Mouse (Mus musculus) liver, embryonic 15.5 days (tissue): ENCODE results near the gene Selenok. TPM values are rescaled to one million over a fixed set of nuclear protein-coding genes. Genes with fewer than 3 reads are reported as not detected.

ENCODE experiments used
- ATAC-seq: fragments of 200-750 bp; cut with Nextera tagmentation; 2 replicates; pipeline ENCODE4 v1.8.0; 2017; ENCODE audit warnings: moderate number of reproducible peaks, mild to moderate bottlenecking, moderate library complexity; ENCODE audit not compliant: insufficient read depth
- H3K27ac ChIP-seq: fragments of 300-500 bp; sonication (generic); replicated peaks from 2 replicates; pipeline ENCODE4 v1.5.1; 2015; ENCODE audit warnings: mild to moderate bottlenecking, inconsistent platforms
- H3K27me3 ChIP-seq: fragments of 300-500 bp; sonication (generic); 2 replicates; pipeline ENCODE4 v1.6.1; 2015; ENCODE audit warnings: mild to moderate bottlenecking, inconsistent platforms
- H3K36me3 ChIP-seq: fragments of 300-500 bp; sonication (generic); replicated peaks from 2 replicates; pipeline ENCODE4 v1.6.1; 2015; ENCODE audit warnings: moderate library complexity, mild to moderate bottlenecking, inconsistent platforms
- H3K4me1 ChIP-seq: fragments of 300-500 bp; sonication (generic); replicated peaks from 2 replicates; pipeline ENCODE4 v1.6.1; 2015; ENCODE audit warnings: inconsistent platforms
- H3K4me2 ChIP-seq: fragments of 300-500 bp; sonication (generic); 2 replicates; pipeline ENCODE4 v1.6.1; 2015; ENCODE audit warnings: moderate library complexity, mild to moderate bottlenecking, inconsistent platforms
- H3K4me3 ChIP-seq: fragments of 300-500 bp; sonication (generic); replicated peaks from 2 replicates; pipeline ENCODE4 v1.5.1; 2015; ENCODE audit warnings: mild to moderate bottlenecking, inconsistent platforms
- H3K9ac ChIP-seq: fragments of 300-500 bp; sonication (generic); 2 replicates; pipeline ENCODE4 v1.6.1; 2015; ENCODE audit warnings: moderate library complexity, mild to moderate bottlenecking, inconsistent platforms
- H3K9me3 ChIP-seq: fragments of 300-500 bp; sonication (generic); replicated peaks from 2 replicates; pipeline ENCODE4 v1.6.1; 2016; ENCODE audit warnings: inconsistent platforms
- WGBS: fragments of 180-500 bp; shearing (Covaris S2); methylation state at CpG from one replicate; pipeline ENCODE4 v1.1.7; 2015; ENCODE audit warnings: mixed read lengths; ENCODE audit not compliant: insufficient replicate concordance; 5-methylcytosine and 5-hydroxymethylcytosine counted together
- polyA plus RNA-seq: library from polyadenylated mRNA; unstranded; fragments of >200 nt; fragmentation: Nextera tagmentation; extraction: Ambion mirVana; gene quantifications from 2 replicates; pipeline ENCODE4 v1.2.1, GENCODE M21; 2015

Gene Selenok
- polyA plus RNA-seq, 1 experiment from 2014 or later: 132 TPM

DNA sequence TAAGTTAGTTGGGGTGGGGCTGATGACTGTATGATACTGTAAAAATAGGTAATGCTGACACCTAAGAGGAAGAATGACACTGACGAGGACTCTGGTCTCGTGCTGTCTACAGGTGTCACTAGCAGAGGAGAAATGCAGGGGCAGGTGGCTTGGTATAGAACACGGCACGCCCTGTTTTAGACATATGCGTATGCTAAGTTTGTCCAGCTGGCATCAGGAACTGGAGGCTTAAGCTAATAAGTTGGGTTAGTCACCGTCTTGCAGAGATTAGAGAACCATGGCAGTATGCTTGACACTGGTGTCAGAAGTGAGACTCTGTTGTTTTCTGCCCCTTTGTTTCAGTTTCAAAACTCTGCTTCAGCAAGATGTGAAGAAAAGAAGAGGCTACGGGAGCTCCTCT is 3.3 kb downstream of the Selenok start:
- Histone ChIP-seq H3K9ac (no peak overlapping the region), H3K4me3 (no peak overlapping the region), H3K36me3 (peaks cover 53% of the 10 kb centered on the region), H3K4me1 (peaks cover 40% of the 10 kb centered on the region), H3K9me3 (no peaks in the 10 kb centered on the region), H3K27me3 (no peaks in the 10 kb centered on the region), H3K27ac (no peak overlapping the region), H3K4me2 (no peak overlapping the region)
- no peak for ATAC-seq
- 83% methylated on average over 7 of the region's 7 CpGs for WGBS

- Histone ChIP-seq H3K4me3 (no peak overlapping the region), H3K27ac (no peak overlapping the region), H3K4me1 (peaks cover 40% of the 10 kb centered on the region), H3K9ac (no peak overlapping the region), H3K27me3 (no peaks in the 10 kb centered on the region), H3K9me3 (no peaks in the 10 kb centered on the region), H3K36me3 (peaks cover 53% of the 10 kb centered on the region), H3K4me2 (no peak overlapping the region)
- ATAC-seq: no peak
- 84% methylated on average over 5 of the region's 5 CpGs for WGBS
Measured at GRCm38 (mm10) chr14:29971993-29972392, 3.9 kb downstream of the Selenok start.

DNA sequence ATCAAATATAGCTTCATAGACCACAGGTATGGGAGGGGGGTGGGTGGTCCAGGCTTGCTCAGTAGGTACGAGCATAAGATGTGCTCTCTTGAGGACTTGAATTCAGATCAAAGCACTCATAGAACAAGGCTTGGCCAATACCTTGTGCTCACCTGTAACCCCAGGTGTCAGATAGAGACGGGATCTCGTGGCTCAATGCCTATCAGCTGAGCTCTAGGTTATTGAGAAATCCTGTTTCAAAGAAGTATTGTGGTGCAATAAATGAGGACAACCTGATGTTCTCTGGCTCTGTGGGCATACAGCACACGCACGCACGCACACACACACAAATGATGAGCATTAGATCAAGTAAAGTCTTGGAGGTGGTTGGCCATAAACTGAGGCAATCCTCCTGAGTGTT is 8.8 kb downstream of the Selenok start:
- Histone ChIP-seq H3K9me3 (no peaks in the 10 kb centered on the region), H3K4me1 (peaks cover 21% of the 10 kb centered on the region), H3K4me3 (no peak overlapping the region), H3K27me3 (no peaks in the 10 kb centered on the region), H3K36me3 (peaks cover 53% of the 10 kb centered on the region), H3K4me2 (no peak overlapping the region), H3K27ac (no peak overlapping the region), H3K9ac (no peak overlapping the region)
- 77% methylated on average over 6 of the region's 6 CpGs for WGBS
- no peak for ATAC-seq

GRCm38 (mm10) chr14:29978254-29979204 is 10.4 kb downstream of the Selenok start, which contains the start of gene Actr8:
Gene Actr8, plus strand, starts transcription at chr14:29978337.
- Histone ChIP-seq H3K27me3 (no peaks in the 10 kb centered on the region), H3K36me3 (peaks cover 53% of the 10 kb centered on the region), H3K9me3 (no peaks in the 10 kb centered on the region), H3K4me1 (peaks cover 16% of the 10 kb centered on the region), H3K4me2 (peak within 1 kb of the TSS; percentile 77), H3K4me3 (peak within 1 kb of the TSS; percentile 91), H3K27ac (peak within 1 kb of the TSS; percentile 86), H3K9ac (peak within 1 kb of the TSS; percentile 87)
- peak; percentile 92 for ATAC-seq
- under 1% methylated on average over 44 of the region's 44 CpGs for WGBS

- no peak for ATAC-seq
- Histone ChIP-seq H3K4me1 (peaks cover 16% of the 10 kb centered on the region), H3K9me3 (no peaks in the 10 kb centered on the region), H3K27ac (no peak overlapping the region), H3K36me3 (peaks cover 54% of the 10 kb centered on the region), H3K9ac (no peak overlapping the region), H3K27me3 (no peaks in the 10 kb centered on the region), H3K4me3 (no peak overlapping the region), H3K4me2 (no peak overlapping the region)
- WGBS: 85% methylated on average over 10 of the region's 10 CpGs
Measured at GRCm38 (mm10) chr14:29980447-29981205, 12.5 kb downstream of the Selenok start.

GRCm38 (mm10) chr14:29986096-29986495 is 18.0 kb downstream of the Selenok start:
- Histone ChIP-seq H3K27me3 (no peaks in the 10 kb centered on the region), H3K9ac (no peak overlapping the region), H3K4me1 (no peaks in the 10 kb centered on the region), H3K4me2 (no peak overlapping the region), H3K4me3 (no peak overlapping the region), H3K27ac (no peak overlapping the region), H3K9me3 (no peaks in the 10 kb centered on the region), H3K36me3 (peaks cover 100% of the 10 kb centered on the region)
- WGBS: 83% methylated on average over 4 of the region's 4 CpGs
- no peak for ATAC-seq

DNA sequence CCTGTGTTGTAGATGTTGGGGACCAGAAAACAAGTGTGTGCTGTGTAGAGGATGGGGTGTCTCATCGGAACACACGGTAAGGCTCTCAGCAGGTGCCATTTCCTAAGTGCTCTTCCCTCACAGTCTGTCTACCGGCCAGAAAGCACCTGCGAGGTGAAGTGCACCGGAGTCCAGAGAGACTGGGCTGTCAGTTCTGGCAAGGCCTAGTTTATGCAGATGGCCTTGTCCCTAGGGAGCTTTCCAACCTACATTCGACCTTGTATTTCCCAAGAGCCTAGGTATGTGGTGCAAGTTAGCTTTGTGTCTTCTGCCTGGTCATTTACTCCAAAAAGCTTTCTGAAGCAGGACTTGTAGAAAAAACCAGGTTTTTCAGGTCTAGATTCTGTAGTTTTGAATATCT is 19.2 kb downstream of the Selenok start:
- 86% methylated on average over 6 of the region's 6 CpGs for WGBS
- no peak overlapping the region for H3K27ac ChIP-seq
- peaks cover 100% of the 10 kb centered on the region for H3K36me3 ChIP-seq
- H3K9ac ChIP-seq: no peak overlapping the region
- no peaks in the 10 kb centered on the region for H3K9me3 ChIP-seq
- H3K4me1 ChIP-seq: no peaks in the 10 kb centered on the region
- H3K4me2 ChIP-seq: no peak overlapping the region
- ATAC-seq: no peak
- H3K4me3 ChIP-seq: no peak overlapping the region
- H3K27me3 ChIP-seq: no peaks in the 10 kb centered on the region

DNA sequence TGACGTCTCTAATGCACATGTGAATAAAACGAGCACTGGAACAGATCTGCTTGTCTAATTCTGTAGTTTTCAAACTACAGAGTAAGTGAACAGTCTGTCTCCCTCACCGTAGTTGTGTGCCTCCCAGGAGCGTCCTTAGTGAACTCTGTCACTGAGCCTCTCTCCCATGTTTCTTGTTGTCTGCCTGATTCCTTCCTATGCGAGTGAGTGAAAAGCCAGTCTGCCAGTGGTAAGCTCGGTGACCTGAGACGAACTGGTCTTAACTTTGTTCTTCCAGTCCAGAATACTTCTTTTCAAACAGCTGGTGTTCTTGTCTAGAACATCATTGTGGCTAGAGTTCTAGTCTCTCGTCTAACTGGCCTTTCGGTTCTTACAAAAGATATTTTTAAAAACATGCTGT is 19.6 kb downstream of the Selenok start:
- WGBS: 77% methylated on average over 9 of the region's 9 CpGs
- Histone ChIP-seq H3K9me3 (no peaks in the 10 kb centered on the region), H3K27ac (no peak overlapping the region), H3K9ac (no peak overlapping the region), H3K4me3 (no peak overlapping the region), H3K4me2 (no peak overlapping the region), H3K27me3 (no peaks in the 10 kb centered on the region), H3K36me3 (peaks cover 100% of the 10 kb centered on the region), H3K4me1 (no peaks in the 10 kb centered on the region)
- no peak for ATAC-seq

GRCm38 (mm10) chr14:29988337-29988736 is 20.2 kb downstream of the Selenok start:
- Histone ChIP-seq H3K27me3 (no peaks in the 10 kb centered on the region), H3K36me3 (peaks cover 99% of the 10 kb centered on the region), H3K27ac (no peak overlapping the region), H3K4me3 (no peak overlapping the region), H3K4me1 (no peaks in the 10 kb centered on the region), H3K4me2 (no peak overlapping the region), H3K9me3 (no peaks in the 10 kb centered on the region), H3K9ac (no peak overlapping the region)
- no peak for ATAC-seq
- WGBS: 77% methylated on average over 4 of the region's 4 CpGs

DNA sequence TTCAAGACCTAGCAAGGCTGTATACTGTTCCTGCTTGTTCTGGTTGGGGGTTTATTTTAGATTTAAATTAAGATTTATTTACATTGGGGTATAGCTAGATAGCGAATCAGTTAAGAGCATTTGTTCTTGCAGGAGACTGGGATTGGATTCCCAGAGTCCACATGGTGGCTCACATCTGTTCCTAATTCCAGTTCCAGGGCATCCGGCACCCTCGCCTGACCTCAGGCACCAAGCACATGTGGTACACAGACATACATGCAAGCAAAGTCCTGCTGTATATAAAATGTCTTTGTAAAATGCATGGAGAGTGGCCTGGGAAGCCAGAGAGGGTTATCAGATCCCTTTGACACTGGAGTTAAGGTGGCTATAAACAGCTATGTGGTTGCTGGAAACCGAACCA is 26.9 kb downstream of the Selenok start:
- 72% methylated on average over 4 of the region's 4 CpGs for WGBS
- Histone ChIP-seq H3K27ac (peak overlapping the region; percentile 73), H3K4me2 (no peak overlapping the region), H3K4me3 (no peak overlapping the region), H3K9ac (no peak overlapping the region), H3K4me1 (peaks cover 23% of the 10 kb centered on the region), H3K9me3 (no peaks in the 10 kb centered on the region), H3K36me3 (peaks cover 57% of the 10 kb centered on the region), H3K27me3 (no peaks in the 10 kb centered on the region)
- no peak for ATAC-seq
